Mouse (Mus musculus) forebrain, embryonic 14.5 days (tissue): ENCODE measurements at regions not wholly inside any gene's neighbourhood (a gene's known extent, or its start where the extent isn't known, plus 50 kb on each side); places are given as distances from the start of the nearest gene placed in this dataset.

Experiments used
- ATAC-seq: fragments of 200-750 bp; cut with Nextera tagmentation; 2 replicates; pipeline ENCODE4 v1.8.0; 2017; ENCODE audit warnings: mild to moderate bottlenecking, moderate library complexity
- DNase-seq: peaks from one replicate; pipeline ENCODE4 v3.0.0-alpha.2; 2015; ENCODE audit warnings: low spot score
- H3K27ac ChIP-seq: fragments of 300-500 bp; sonication (generic); 2 replicates; pipeline ENCODE4 v1.5.1; 2014; ENCODE audit warnings: low read depth, mild to moderate bottlenecking, control low read depth, low read length, moderate library complexity
- H3K27me3 ChIP-seq: fragments of 300-500 bp; sonication (generic); replicated peaks from 2 replicates; pipeline ENCODE4 v1.6.1; 2014; ENCODE audit warnings: low read length, control low read depth, mixed read lengths; ENCODE audit not compliant: control insufficient read depth, insufficient read depth
- H3K36me3 ChIP-seq: fragments of 300-500 bp; sonication (generic); 2 replicates; pipeline ENCODE4 v1.6.1; 2014; ENCODE audit warnings: low read length, control low read depth; ENCODE audit not compliant: control insufficient read depth, insufficient read depth
- H3K4me1 ChIP-seq: fragments of 300-500 bp; sonication (generic); 2 replicates; pipeline ENCODE4 v1.6.1; 2014; ENCODE audit warnings: antibody characterized with exemption, low read length, control low read depth; ENCODE audit not compliant: control insufficient read depth, insufficient read depth
- H3K4me2 ChIP-seq: fragments of 300-500 bp; sonication (generic); 2 replicates; pipeline ENCODE4 v1.6.1; 2014; ENCODE audit warnings: mild to moderate bottlenecking, control low read depth, low read length
- H3K4me3 ChIP-seq: fragments of 300-500 bp; sonication (generic); 2 replicates; pipeline ENCODE4 v1.5.1; 2014; ENCODE audit warnings: low read depth, low read length, control low read depth
- H3K9ac ChIP-seq: fragments of 300-500 bp; sonication (generic); 2 replicates; pipeline ENCODE4 v1.6.1; 2014; ENCODE audit warnings: mild to moderate bottlenecking, low read length, control low read depth, moderate library complexity
- H3K9me3 ChIP-seq: fragments of 300-500 bp; sonication (generic); replicated peaks from 2 replicates; pipeline ENCODE4 v1.6.1; 2016; ENCODE audit warnings: low read length, control low read depth, mixed read lengths; ENCODE audit not compliant: control insufficient read depth
- WGBS: fragments of 180-500 bp; shearing (Covaris S2); extraction: QIAGEN DNeasy Blood & Tissue Kit; methylation state at CpG from one replicate; pipeline ENCODE4 v1.1.7; 2014; 5-methylcytosine and 5-hydroxymethylcytosine counted together

DNA sequence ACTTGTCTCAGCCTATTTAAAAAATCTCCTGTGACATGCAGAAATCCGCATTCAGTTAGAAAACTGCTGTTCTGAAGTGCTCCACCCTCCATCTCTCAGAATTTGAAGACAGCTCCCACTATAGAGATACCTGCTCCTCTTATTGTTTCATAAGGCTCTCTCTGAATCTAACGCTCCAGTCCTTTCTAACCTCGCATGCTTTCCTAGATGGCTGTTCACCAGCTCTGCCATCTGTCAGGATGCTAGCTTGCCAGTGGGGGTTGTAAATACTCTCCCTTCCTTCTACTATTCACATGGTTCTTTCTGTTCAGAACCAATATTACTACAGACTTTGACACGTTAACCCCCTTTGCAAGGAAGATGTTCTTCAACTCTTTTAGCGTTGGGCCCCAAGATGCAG, 123.3 kb upstream of the Gm10801 start:
- Histone ChIP-seq H3K9ac (no peak overlapping the region), H3K4me1 (no peaks in the 10 kb centered on the region), H3K9me3 (no peaks in the 10 kb centered on the region), H3K27ac (no peak overlapping the region), H3K36me3 (no peaks in the 10 kb centered on the region), H3K27me3 (no peaks in the 10 kb centered on the region), H3K4me3 (no peak overlapping the region), H3K4me2 (no peak overlapping the region)
- DNase-seq (peak; percentile 36), ATAC-seq (no peak)
- WGBS = 64% methylated on average over 5 of the region's 5 CpGs

DNA sequence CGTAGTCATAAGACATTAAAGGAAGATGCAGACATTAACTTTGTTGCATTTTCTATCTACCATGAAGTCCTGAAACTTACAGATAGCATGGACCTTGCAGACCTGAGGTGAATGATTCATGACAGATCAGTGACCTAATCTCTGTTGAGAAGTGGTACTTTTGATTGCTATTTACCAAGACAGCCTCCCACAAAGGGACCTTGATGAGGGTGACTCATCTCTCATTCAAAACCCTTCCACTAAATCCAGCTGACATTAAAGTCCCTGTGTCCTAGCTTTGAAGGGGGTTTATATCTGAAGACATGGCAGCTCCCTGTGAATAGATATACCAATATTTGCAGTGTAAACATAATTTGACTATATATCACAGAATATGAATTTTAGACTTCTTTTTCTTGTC, 96.2 kb upstream of the Gm10801 start:
- Histone ChIP-seq H3K27me3 (no peaks in the 10 kb centered on the region), H3K4me2 (no peak overlapping the region), H3K9me3 (no peaks in the 10 kb centered on the region), H3K4me1 (no peaks in the 10 kb centered on the region), H3K9ac (no peak overlapping the region), H3K36me3 (no peaks in the 10 kb centered on the region), H3K27ac (no peak overlapping the region), H3K4me3 (no peak overlapping the region)
- DNase-seq = no peak
- no peak for ATAC-seq
- WGBS = 39% methylated on average over 1 of the region's 1 CpGs
